In genomic region chrX:143063780-143064179, GRCm38 (mm10) we compare ENCODE assay signal across 13 mouse cellular contexts. TPM values are rescaled to one million over a fixed set of nuclear protein-coding genes. Genes with fewer than 3 reads are reported as not detected.
DNase-seq lines count a peak whose midpoint lies in the region; ATAC-seq and TF ChIP-seq lines count a peak whose summit lies in the region.
"Had no signal": no experiment of that assay in that cellular context is flagged by ENCODE, and none has a peak within 500 bp of the region (broad histone marks: within the 10 kb centered on the region; RNA-seq: fewer than 3 reads in every experiment).

No protein-coding gene starts in this region.

- WGBS in heart, embryonic 10.5 days = 49% methylated on average over 7 of the region's 7 CpGs
- WGBS in lung, embryonic 16.5 days = 39% methylated on average over 7 of the region's 7 CpGs
- 60% methylated on average over 7 of the region's 7 CpGs for WGBS in liver, postnatal 0 days (ENCODE audit: insufficient replicate concordance)
- WGBS in hindbrain, embryonic 16.5 days = 61% methylated on average over 7 of the region's 7 CpGs

- TF ChIP-seq POLR2A in brain, embryonic 14.5 days (IDR thresholded peaks at IDR 0.05; ENCODE audit: borderline replicate concordance, extremely low read depth, insufficient read depth, insufficient read length, poor library complexity, severe bottlenecking) = no peak

- H3K36me3 ChIP-seq in heart, embryonic 10.5 days = no peaks in the 10 kb centered on the region
- no peaks in the 10 kb centered on the region for H3K36me3 ChIP-seq in lung, embryonic 16.5 days (ENCODE audit: control insufficient read depth, insufficient read depth, low read length)
- no peaks in the 10 kb centered on the region for H3K36me3 ChIP-seq in liver, postnatal 0 days (replicated peaks; ENCODE audit: insufficient read depth, low read length)
- H3K36me3 ChIP-seq in hindbrain, embryonic 16.5 days (ENCODE audit: control insufficient read depth, insufficient read depth, low read length) = no peaks in the 10 kb centered on the region

- peak; percentile 92 for DNase-seq in heart, adult 11 months
- DNase-seq in heart, embryonic 10.5 days (ENCODE audit: low spot score) = no peak
- no peak for DNase-seq in lung, postnatal 36 days
- peak; percentile 31 for DNase-seq in brain, embryonic 14.5 days (ENCODE audit: low read depth)
- no peak for DNase-seq in liver, postnatal 0 days
- no peak for DNase-seq in embryo, embryonic 10.5 days (ENCODE audit: low spot score)
- DNase-seq: cerebellum, adult 18-20 months; right cerebral cortex, postnatal 14 days had no signal

- H3K4me2 ChIP-seq in lung, embryonic 16.5 days (ENCODE audit: low read depth, low read length) = no peak overlapping the region
- H3K4me2 ChIP-seq in liver, postnatal 0 days (ENCODE audit: low read depth, low read length) = no peak overlapping the region
- no peak overlapping the region for H3K4me2 ChIP-seq in hindbrain, embryonic 16.5 days (ENCODE audit: low read length)

- TF ChIP-seq EP300 in liver, postnatal 0 days (IDR thresholded peaks at IDR 0.05; ENCODE audit: low read depth) = no peak

- no peak for TF ChIP-seq CTCF in brain, embryonic 14.5 days (IDR thresholded peaks at IDR 0.05; ENCODE audit: borderline replicate concordance, extremely low read depth, insufficient read depth, insufficient read length)
- TF ChIP-seq CTCF in liver, postnatal 0 days (IDR thresholded peaks at IDR 0.05; ENCODE audit: low read depth) = peak; percentile 21; the same call in 1 of the 2 replicates

- peaks cover 36% of the 10 kb centered on the region; the same call in 1 of the 2 replicates for H3K27me3 ChIP-seq in heart, embryonic 10.5 days (ENCODE audit: insufficient read depth, poor library complexity, severe bottlenecking)
- no peaks in the 10 kb centered on the region for H3K27me3 ChIP-seq in lung, embryonic 16.5 days (ENCODE audit: control insufficient read depth, insufficient read depth, low read depth, low read length)
- H3K27me3 ChIP-seq in liver, postnatal 0 days (ENCODE audit: insufficient read depth, low read length) = peaks cover 4% of the 10 kb centered on the region; the same call in 1 of the 2 replicates
- no peaks in the 10 kb centered on the region for H3K27me3 ChIP-seq in hindbrain, embryonic 16.5 days (replicated peaks; ENCODE audit: control insufficient read depth, insufficient read depth, low read length)

- no peaks in the 10 kb centered on the region for H3K9me3 ChIP-seq in heart, embryonic 10.5 days
- H3K9me3 ChIP-seq in lung, embryonic 16.5 days (ENCODE audit: control insufficient read depth, low read length) = no peaks in the 10 kb centered on the region
- H3K9me3 ChIP-seq in liver, postnatal 0 days (ENCODE audit: low read length) = no peaks in the 10 kb centered on the region
- H3K9me3 ChIP-seq in hindbrain, embryonic 16.5 days (ENCODE audit: control insufficient read depth, low read length) = no peaks in the 10 kb centered on the region

- no peak overlapping the region for H3K4me3 ChIP-seq in heart, embryonic 10.5 days
- no peak overlapping the region for H3K4me3 ChIP-seq in lung, embryonic 16.5 days (ENCODE audit: low read length)
- no peak overlapping the region for H3K4me3 ChIP-seq in liver, postnatal 0 days (ENCODE audit: low read depth, low read length)
- H3K4me3 ChIP-seq in hindbrain, embryonic 16.5 days (ENCODE audit: low read length) = no peak overlapping the region
- H3K4me3 ChIP-seq: heart, adult 2 months had no signal

- no peak overlapping the region for H3K27ac ChIP-seq in heart, embryonic 10.5 days
- H3K27ac ChIP-seq in lung, embryonic 16.5 days (ENCODE audit: low read length) = peak overlapping the region; percentile 75
- no peak overlapping the region for H3K27ac ChIP-seq in liver, postnatal 0 days (ENCODE audit: low read depth)
- H3K27ac ChIP-seq in hindbrain, embryonic 16.5 days (ENCODE audit: low read depth, low read length) = no peak overlapping the region
- H3K27ac ChIP-seq: heart, adult 2 months; hindbrain, postnatal 0 days; macrophage had no signal

- H3K9ac ChIP-seq in lung, embryonic 16.5 days (ENCODE audit: low read length) = no peak overlapping the region
- no peak overlapping the region for H3K9ac ChIP-seq in liver, postnatal 0 days (replicated peaks)
- H3K9ac ChIP-seq in hindbrain, embryonic 16.5 days (ENCODE audit: low read depth, low read length) = no peak overlapping the region

- ATAC-seq in lung, embryonic 16.5 days (ENCODE audit: low read depth) = peak; percentile 60
- ATAC-seq in liver, postnatal 0 days = no peak
- ATAC-seq in hindbrain, embryonic 16.5 days = no peak

- no peaks in the 10 kb centered on the region for H3K4me1 ChIP-seq in heart, embryonic 10.5 days
- H3K4me1 ChIP-seq in lung, embryonic 16.5 days (replicated peaks; ENCODE audit: control insufficient read depth, insufficient read depth, low read length) = 0 out of 2 replicates have a peak, but pooled peaks cover 3% of the 10 kb centered on the region
- H3K4me1 ChIP-seq in liver, postnatal 0 days (ENCODE audit: insufficient read depth) = no peaks in the 10 kb centered on the region
- no peaks in the 10 kb centered on the region for H3K4me1 ChIP-seq in hindbrain, embryonic 16.5 days (ENCODE audit: control insufficient read depth, insufficient read depth, low read depth, low read length)

RNA-seq across cellular contexts. Expression of gene Rtl9, which starts 35.6 kb away (rescaled TPM):
- polyA plus RNA-seq in heart, embryonic 10.5 days (2016; fragmentation: Nextera tagmentation; extraction: Ambion mirVana) = 0.07 and 0.16 TPM in 2 replicates
- polyA plus RNA-seq in lung, embryonic 16.5 days (2015; fragmentation: Nextera tagmentation; extraction: Ambion mirVana) = 0.21 and 0.34 TPM in 2 replicates
- polyA plus RNA-seq in brain, embryonic 14.5 days (2012; rRNA removed) = 0.85 and 1.5 TPM in 2 replicates
- polyA plus RNA-seq in liver, postnatal 0 days (2015; fragmentation: Nextera tagmentation; extraction: Ambion mirVana) = not detected in 2 replicates
- 0.64 and 0.97 TPM in 2 replicates for polyA plus RNA-seq in hindbrain, embryonic 16.5 days (2015; fragmentation: Nextera tagmentation; extraction: Ambion mirVana)
- polyA plus RNA-seq: macrophage had no signal

Comparison
In these comparisons a context has a peak if more than half of its experiments do, and no peak if none do; other contexts are left out.
1. DNase-seq: peak in heart, adult 11 months (single experiment) and brain, embryonic 14.5 days (single experiment); none in heart, embryonic 10.5 days (single experiment), lung, postnatal 36 days (single experiment), liver, postnatal 0 days (single experiment) and embryo, embryonic 10.5 days (single experiment).